In genomic region chr14:101797930-101798500, GRCm38 (mm10) we compare ENCODE assay signal across 21 mouse cellular contexts.
DNase-seq lines count a peak whose midpoint lies in the region; ATAC-seq and TF ChIP-seq lines count a peak whose summit lies in the region.
"Had no signal": no experiment of that assay in that cellular context is flagged by ENCODE, and none has a peak within 500 bp of the region (broad histone marks: within the 10 kb centered on the region; RNA-seq: fewer than 3 reads in every experiment).

No protein-coding gene starts in this region.

- ATAC-seq in stomach, postnatal 0 days (ENCODE audit: low FRiP score, low TSS enrichment): peak; percentile 86
- ATAC-seq in erythroblast, adult 5-6 weeks (replicated peaks; ENCODE audit: low FRiP score, poor library complexity, severe bottlenecking): no peak
- ATAC-seq in midbrain, embryonic 14.5 days (ENCODE audit: low FRiP score, low TSS enrichment): no peak
- ATAC-seq: forebrain, embryonic 13.5 days had no signal

- H3K27ac ChIP-seq in stomach, postnatal 0 days (replicated peaks): no peak overlapping the region
- no peak overlapping the region for H3K27ac ChIP-seq in midbrain, embryonic 14.5 days (replicated peaks; ENCODE audit: low read depth, low read length)
- H3K27ac ChIP-seq: forebrain, embryonic 13.5 days; heart, adult 2 months; hindbrain, embryonic 12.5 days; limb, embryonic 15.5 days; neural tube, embryonic 15.5 days had no signal

- DNase-seq in urinary bladder, postnatal 14 days (ENCODE audit: low spot score): peak; percentile 44
- DNase-seq in urinary bladder, adult 2 months (ENCODE audit: low spot score): no peak
- peak; percentile 51 for DNase-seq in NIH3T3 (ENCODE audit: low read depth)
- peak; percentile 68 for DNase-seq in large intestine, adult 2 months (ENCODE audit: low read depth, low spot score)
- no peak for DNase-seq in stomach, postnatal 0 days (ENCODE audit: low spot score)
- no peak for DNase-seq in midbrain, embryonic 14.5 days
- no peak for DNase-seq in embryo, embryonic 10.5 days (ENCODE audit: low spot score)
- DNase-seq: adrenal gland, postnatal 25 days; cerebellum, adult 8-10 months; heart, adult 2 months; kidney, adult 11 months; kidney, postnatal 14 days; layer of hippocampus, postnatal 36 days; right cerebral cortex, postnatal 4 days; thymus, postnatal 4 days had no signal

- no peak overlapping the region for H3K4me3 ChIP-seq in stomach, postnatal 0 days (ENCODE audit: low read depth, low read length)
- H3K4me3 ChIP-seq in midbrain, embryonic 14.5 days (replicated peaks; ENCODE audit: low read depth, low read length): no peak overlapping the region
- H3K4me3 ChIP-seq: forebrain, embryonic 13.5 days; heart, adult 2 months; hindbrain, embryonic 12.5 days; limb, embryonic 15.5 days; neural tube, embryonic 15.5 days had no signal

- 26% methylated on average over 5 of the region's 5 CpGs for WGBS in large intestine, adult 2 months
- 48% methylated on average over 5 of the region's 5 CpGs for WGBS in stomach, postnatal 0 days
- 90% methylated on average over 5 of the region's 5 CpGs for WGBS in midbrain, embryonic 14.5 days

- no peaks in the 10 kb centered on the region for H3K4me1 ChIP-seq in stomach, postnatal 0 days (replicated peaks; ENCODE audit: control insufficient read depth, insufficient read depth)
- H3K4me1 ChIP-seq in midbrain, embryonic 14.5 days (ENCODE audit: control insufficient read depth, insufficient read depth, low read length): no peaks in the 10 kb centered on the region
- H3K4me1 ChIP-seq: forebrain, embryonic 13.5 days; hindbrain, embryonic 12.5 days; limb, embryonic 15.5 days; neural tube, embryonic 15.5 days had no signal

- no peaks in the 10 kb centered on the region; the same call in 1 of the 2 replicates for H3K36me3 ChIP-seq in stomach, postnatal 0 days (ENCODE audit: control insufficient read depth, insufficient read depth, low read length)
- no peaks in the 10 kb centered on the region for H3K36me3 ChIP-seq in midbrain, embryonic 14.5 days (ENCODE audit: control insufficient read depth, insufficient read depth, low read length)
- H3K36me3 ChIP-seq: hindbrain, embryonic 12.5 days; limb, embryonic 15.5 days; neural tube, embryonic 15.5 days had no signal

- H3K4me2 ChIP-seq in stomach, postnatal 0 days (replicated peaks; ENCODE audit: low read depth): no peak overlapping the region
- no peak overlapping the region for H3K4me2 ChIP-seq in midbrain, embryonic 14.5 days (ENCODE audit: low read length)
- H3K4me2 ChIP-seq: forebrain, embryonic 13.5 days; hindbrain, embryonic 12.5 days; limb, embryonic 15.5 days; midbrain, embryonic 11.5 days; neural tube, embryonic 15.5 days had no signal

- H3K9me3 ChIP-seq in stomach, postnatal 0 days (ENCODE audit: control insufficient read depth, low read length): no peaks in the 10 kb centered on the region
- H3K9me3 ChIP-seq in midbrain, embryonic 14.5 days (ENCODE audit: control insufficient read depth, low read length): no peaks in the 10 kb centered on the region
- H3K9me3 ChIP-seq: forebrain, embryonic 13.5 days; hindbrain, embryonic 12.5 days; limb, embryonic 15.5 days; neural tube, embryonic 15.5 days had no signal

- TF ChIP-seq EP300 in stomach, postnatal 0 days (optimal IDR thresholded peaks at IDR 0.05): no peak

- TF ChIP-seq CTCF in stomach, postnatal 0 days (IDR thresholded peaks at IDR 0.05; ENCODE audit: low read depth): no peak

- no peak overlapping the region for H3K9ac ChIP-seq in stomach, postnatal 0 days (ENCODE audit: low read length)
- no peak overlapping the region for H3K9ac ChIP-seq in midbrain, embryonic 14.5 days (replicated peaks; ENCODE audit: low read length)
- H3K9ac ChIP-seq: forebrain, embryonic 13.5 days; hindbrain, embryonic 12.5 days; limb, embryonic 15.5 days; neural tube, embryonic 15.5 days had no signal

- H3K27me3 ChIP-seq in stomach, postnatal 0 days (ENCODE audit: control insufficient read depth, insufficient read depth, low read length): no peaks in the 10 kb centered on the region
- H3K27me3 ChIP-seq in midbrain, embryonic 14.5 days (ENCODE audit: control insufficient read depth, insufficient read depth, low read length): no peaks in the 10 kb centered on the region
- H3K27me3 ChIP-seq: forebrain, embryonic 13.5 days; hindbrain, embryonic 12.5 days; limb, embryonic 15.5 days; neural tube, embryonic 15.5 days had no signal

Comparison
In these comparisons a context has a peak if more than half of its experiments do, and no peak if none do; other contexts are left out.
1. DNase-seq: peak in urinary bladder, postnatal 14 days (single experiment), NIH3T3 (single experiment) and large intestine, adult 2 months (single experiment); none in urinary bladder, adult 2 months (single experiment), stomach, postnatal 0 days (single experiment), midbrain, embryonic 14.5 days (single experiment) and embryo, embryonic 10.5 days (single experiment).